Mouse (Mus musculus): ENCODE results near the gene Gm21789. TPM values are rescaled to one million over a fixed set of nuclear protein-coding genes. Genes with fewer than 3 reads are reported as not detected.

Gene Gm21789
- polyA plus RNA-seq (2014; fragmentation: Illumina TruSeq; extraction: RNeasy Lipid Tissue Mini Kit (QIAGEN cat#74804); ENCODE audit: low replicate concordance): not detected

DNA sequence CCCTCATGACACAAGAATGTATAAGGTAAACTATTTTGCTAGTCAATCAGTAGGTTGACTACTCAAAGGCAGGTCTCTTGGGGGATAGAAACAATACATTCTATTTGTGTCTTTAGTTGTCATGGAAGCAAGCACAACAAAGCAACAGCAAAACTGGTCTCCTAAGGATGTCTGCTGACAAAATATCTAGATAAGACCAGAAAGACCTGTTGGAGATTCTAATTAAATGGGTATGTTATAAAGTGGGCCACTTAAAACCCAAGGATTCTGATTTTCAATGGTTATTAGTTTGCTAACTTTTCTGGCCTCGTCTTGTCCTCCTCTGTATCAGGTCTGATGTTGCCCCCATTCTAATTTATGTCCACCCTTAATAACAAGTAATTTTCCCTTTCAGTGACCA lies at the start of gene Gm21789:
TSS of gene Gm21789 (plus strand) at position 301 of the 400 bp plus-strand sequence.

DNA sequence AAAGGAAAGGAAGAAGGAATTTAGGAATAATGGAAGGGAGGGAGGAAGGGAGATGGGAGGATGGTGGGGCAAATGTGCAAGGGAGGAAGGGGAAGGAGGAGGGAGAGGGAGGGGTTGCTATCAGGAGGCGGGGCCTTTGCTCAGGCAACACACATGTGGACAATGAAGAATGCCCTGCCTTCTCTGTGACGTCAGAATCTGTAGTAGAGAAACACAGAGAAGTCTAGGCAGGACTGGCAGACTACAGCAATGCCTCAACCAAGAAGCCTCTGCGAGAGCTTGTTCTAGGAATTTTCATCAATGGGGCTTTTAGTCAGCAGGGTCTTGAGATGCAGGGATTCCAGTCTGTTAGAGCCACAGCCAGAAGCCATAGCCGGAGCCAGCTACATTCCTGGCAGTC lies 47.2 kb upstream of the Gm21789 start, which contains the start of gene Btbd35f30:
TSS of gene Btbd35f30 (plus strand) at position 301 of the 400 bp plus-strand sequence.

GRCm38 (mm10) chrX:32973597-32973996 lies 32.0 kb downstream of the Gm21789 start, which contains the start of gene Btbd35f5:
TSS of gene Btbd35f5 (plus strand) at chrX:32973897.

Other genes with a start within 250 kb of the Gm21789 start
- not detected for gene Btbd35f21, start 215.7 kb upstream of the Gm21789 start, polyA plus RNA-seq (2014; fragmentation: Illumina TruSeq; extraction: RNeasy Lipid Tissue Mini Kit (QIAGEN cat#74804); ENCODE audit: low replicate concordance)
- gene Btbd35f30, start 47.1 kb upstream of the Gm21789 start, polyA plus RNA-seq (2014; fragmentation: Illumina TruSeq; extraction: RNeasy Lipid Tissue Mini Kit (QIAGEN cat#74804); ENCODE audit: low replicate concordance): not detected
- not detected for gene Btbd35f5, start 32.1 kb downstream of the Gm21789 start, polyA plus RNA-seq (2014; fragmentation: Illumina TruSeq; extraction: RNeasy Lipid Tissue Mini Kit (QIAGEN cat#74804); ENCODE audit: low replicate concordance)

All from small intestine, adult 10 weeks (tissue).